Mouse (Mus musculus) kidney, adult 2 months (tissue): Measurements from ENCODE around the gene Tbc1d9.

Source experiments
- CTCF ChIP-seq: fragments of 200-500 bp; conservative IDR thresholded peaks from 2 replicates; pipeline ENCODE4 v1.5.1; 2011; ENCODE audit warnings: low read depth, mild to moderate bottlenecking, control low read depth, low read length, moderate library complexity, mixed read lengths; ENCODE audit not compliant: insufficient read depth, insufficient read length
- POLR2A ChIP-seq: fragments of 200-500 bp; IDR thresholded peaks from one replicate; pipeline ENCODE4 v1.6.1; 2011; ENCODE audit warnings: low read depth, low read length, control low read depth

- TF ChIP-seq CTCF (no peak), POLR2A (no peak)
Observed at GRCm38 (mm10) chr8:83176785-83177184, 11.6 kb downstream of the Tbc1d9 start.
